Mouse (Mus musculus) lung, postnatal 25 days (tissue): Measurements from ENCODE around the gene Htr5a.
A peak's percentile ranks its signal among the peaks of the same experiment; 100 is the strongest.

Experiments used
- DNase-seq: peaks from one replicate; pipeline ENCODE4 v3.0.0; 2022; ENCODE audit warnings: low spot score

Htr5a gene

DNA sequence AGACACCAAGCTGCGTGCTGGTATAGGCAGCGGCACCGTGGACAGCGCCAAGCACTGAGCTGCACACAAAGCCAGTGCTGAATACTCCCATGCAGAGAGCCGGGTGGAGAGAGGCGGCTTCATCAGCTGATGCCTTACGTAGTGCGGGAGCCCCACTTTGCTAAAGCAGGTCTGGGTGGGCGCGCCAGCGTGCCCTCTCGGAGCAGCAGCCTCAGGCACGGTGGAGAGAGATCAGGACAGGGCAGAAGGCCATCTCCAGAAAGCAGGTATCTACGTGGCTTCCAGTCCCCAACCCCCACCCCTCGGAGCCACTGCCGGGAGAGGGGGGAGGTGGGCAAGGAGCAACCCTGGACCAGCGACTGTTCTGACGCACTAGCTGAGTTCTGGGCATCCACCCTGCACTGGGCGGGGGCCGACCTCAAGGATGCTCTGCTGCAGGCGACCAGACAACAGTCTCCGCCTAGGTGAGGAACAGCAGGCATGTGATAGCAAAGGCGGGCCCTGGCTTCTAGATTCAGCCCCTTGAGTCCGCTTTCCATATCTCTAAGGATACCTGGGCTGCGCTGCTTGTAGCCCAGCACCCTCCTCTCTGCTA lies at the start of gene Htr5a:
Gene Htr5a, plus strand, starts transcription at position 449 of the 595 bp plus-strand sequence.
- no peak for DNase-seq

DNA sequence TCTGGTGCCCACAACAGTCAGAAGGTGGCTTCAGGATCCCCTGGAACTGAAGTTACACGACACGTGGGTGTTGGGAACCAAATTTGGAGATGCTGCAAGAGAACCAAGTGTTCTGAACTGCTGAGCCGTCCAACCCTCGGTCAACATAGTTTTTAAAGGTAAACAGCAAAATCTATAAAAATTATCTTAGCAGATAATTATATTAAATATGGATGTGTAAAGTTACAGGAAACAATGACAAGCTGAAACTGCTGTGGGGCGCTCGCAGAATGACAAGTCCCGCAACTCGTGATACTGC lies 49.8 kb upstream of the Htr5a start:
- DNase-seq, result no peak

GRCm38 (mm10) chr5:27792531-27793205 lies 49.3 kb upstream of the Htr5a start:
- no peak for DNase-seq

GRCm38 (mm10) chr5:27793923-27794322 lies 48.0 kb upstream of the Htr5a start:
- peak; percentile 72 for DNase-seq

- no peak for DNase-seq
These were observed 27.7 kb upstream of the Htr5a start for GRCm38 (mm10) chr5:27814282-27814681.

GRCm38 (mm10) chr5:27818840-27819672 lies 22.9 kb upstream of the Htr5a start:
- DNase-seq, result no peak

GRCm38 (mm10) chr5:27821161-27821560 lies 20.8 kb upstream of the Htr5a start:
- DNase-seq, result no peak

GRCm38 (mm10) chr5:27827971-27828370 lies 14.0 kb upstream of the Htr5a start:
- DNase-seq, result no peak

DNA sequence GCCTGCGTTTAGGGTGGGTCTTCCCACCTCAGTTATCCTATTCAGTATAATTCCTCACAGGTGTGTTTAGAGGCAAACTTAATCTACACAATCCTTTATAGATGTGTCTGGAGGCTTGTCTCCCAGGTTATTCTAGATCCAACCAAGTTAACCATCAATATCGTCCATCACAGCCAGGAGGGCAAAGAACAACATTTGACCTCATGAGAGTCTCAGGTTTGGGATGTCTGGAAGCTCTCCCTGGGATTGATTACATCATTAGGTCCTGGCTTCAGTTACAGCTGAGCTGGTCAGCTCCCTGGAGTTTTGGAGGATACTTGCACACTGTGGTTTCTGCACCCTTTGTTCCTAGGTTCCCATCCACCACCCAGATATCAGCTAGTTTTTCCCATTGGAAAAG lies 6.9 kb upstream of the Htr5a start:
- DNase-seq, result no peak

GRCm38 (mm10) chr5:27838061-27838460 lies 3.9 kb upstream of the Htr5a start:
- no peak for DNase-seq

- DNase-seq, result no peak
These were observed 847 bp downstream of the Htr5a start for GRCm38 (mm10) chr5:27842671-27843320.

GRCm38 (mm10) chr5:27846979-27847378 lies 5.0 kb downstream of the Htr5a start:
- no peak for DNase-seq

GRCm38 (mm10) chr5:27854290-27854689 lies 12.3 kb downstream of the Htr5a start:
- DNase-seq, result no peak

DNA sequence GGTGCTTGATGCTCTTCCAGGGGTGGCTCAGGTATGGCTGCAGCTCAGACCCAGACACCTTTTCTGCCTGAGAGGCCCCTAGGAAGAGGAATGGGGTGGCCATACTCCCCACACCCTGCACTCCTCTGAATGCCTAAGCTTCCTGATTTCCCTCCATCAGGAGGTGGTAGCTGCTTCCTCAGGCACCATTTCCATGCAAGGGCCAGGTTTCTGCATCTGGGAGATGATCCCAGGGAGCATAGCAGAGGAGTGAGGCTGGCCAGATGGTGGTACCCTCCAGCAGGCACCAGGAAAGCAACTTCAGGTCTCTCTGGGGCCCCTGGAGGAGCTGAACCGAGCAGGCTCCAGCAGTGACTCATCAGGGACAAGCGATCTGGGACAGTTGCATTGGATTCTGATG lies 13.8 kb downstream of the Htr5a start:
- DNase-seq, result no peak

DNA sequence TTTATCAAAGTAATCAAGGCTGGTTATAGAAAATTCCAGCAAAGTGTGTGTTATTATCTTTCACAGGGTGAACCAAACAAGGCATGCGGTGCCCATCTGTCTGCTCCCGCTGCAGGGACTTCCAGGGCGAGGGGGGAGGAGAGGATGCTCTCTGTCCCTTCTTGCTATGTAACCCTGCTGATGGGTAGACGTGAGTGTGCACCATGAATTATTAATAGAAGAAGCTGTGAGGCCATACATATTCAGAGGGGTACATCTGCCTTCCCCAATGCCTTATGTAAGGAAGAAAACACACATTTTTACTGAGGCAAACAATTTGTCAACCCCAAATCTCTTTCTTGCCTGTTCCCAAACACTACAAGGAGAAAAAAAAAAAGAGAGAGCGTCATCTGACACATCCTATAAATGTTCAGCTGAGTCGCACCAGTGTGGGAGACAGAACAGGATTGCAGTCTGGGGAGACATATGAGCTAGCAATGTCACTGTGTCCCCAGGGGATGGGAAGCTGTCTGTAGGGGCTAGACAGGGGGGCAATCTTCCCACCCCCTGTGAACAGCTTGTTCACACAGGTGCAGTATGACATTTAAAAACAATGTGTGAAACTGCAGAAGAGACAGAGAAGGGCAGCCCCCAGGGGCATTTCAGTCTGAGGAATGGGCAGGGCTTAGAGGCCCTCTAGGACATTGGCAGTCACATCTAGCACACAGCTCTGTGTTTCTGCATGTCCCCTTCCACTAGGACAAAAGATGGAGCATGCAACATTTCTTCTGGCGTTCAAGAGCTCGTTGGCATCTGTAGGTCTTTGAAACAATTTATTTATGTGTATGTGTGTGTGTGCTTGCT lies 31.5 kb downstream of the Htr5a start:
- DNase-seq, result no peak

DNA sequence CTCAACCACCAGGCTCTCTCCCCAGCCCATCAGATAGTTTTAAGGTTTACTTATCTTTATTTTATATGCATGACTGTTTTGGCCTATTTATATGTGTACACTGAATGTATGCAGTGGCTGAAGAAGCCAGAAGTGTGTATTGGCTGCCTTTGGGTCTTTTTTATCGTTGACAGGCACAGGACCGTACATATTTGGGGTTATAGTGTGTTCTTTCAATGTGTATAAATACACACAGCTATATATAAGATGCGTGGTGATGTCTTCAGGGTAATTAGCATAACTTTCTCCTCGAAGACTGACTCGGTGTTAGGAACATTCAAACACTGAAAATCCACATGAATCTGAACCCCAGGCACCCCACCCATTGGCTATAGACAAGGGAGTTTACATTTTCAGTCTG lies 32.3 kb downstream of the Htr5a start:
- DNase-seq, result no peak

- no peak for DNase-seq
These were observed 33.6 kb downstream of the Htr5a start for GRCm38 (mm10) chr5:27875341-27876105.

GRCm38 (mm10) chr5:27878356-27878755 lies 36.4 kb downstream of the Htr5a start:
- DNase-seq, result no peak

GRCm38 (mm10) chr5:27879726-27880125 lies 37.8 kb downstream of the Htr5a start:
- no peak for DNase-seq

GRCm38 (mm10) chr5:27880329-27881036 lies 38.5 kb downstream of the Htr5a start:
- DNase-seq, result no peak
